Mouse (Mus musculus) midbrain, postnatal 0 days (tissue): ENCODE data around the gene Nmur2. TPM values are rescaled to one million over a fixed set of nuclear protein-coding genes. Genes with fewer than 3 reads are reported as not detected.
A peak's percentile ranks its signal among the peaks of the same experiment; 100 is the strongest.

Experiments used
- ATAC-seq: fragments of 200-750 bp; cut with Nextera tagmentation; 2 replicates; pipeline ENCODE4 v1.8.0; 2017; ENCODE audit warnings: moderate number of reproducible peaks, mild to moderate bottlenecking, moderate TSS enrichment, moderate library complexity; ENCODE audit not compliant: low FRiP score
- DNase-seq: peaks from one replicate; pipeline ENCODE4 v3.0.0-alpha.2; 2015; ENCODE audit warnings: low spot score
- H3K27ac ChIP-seq: fragments of 300-500 bp; sonication (generic); 2 replicates; pipeline ENCODE4 v1.5.1; 2014; ENCODE audit warnings: low read depth, mild to moderate bottlenecking, low read length, mixed read lengths
- H3K27me3 ChIP-seq: fragments of 300-500 bp; sonication (generic); 2 replicates; pipeline ENCODE4 v1.6.1; 2014; ENCODE audit warnings: low read length, control low read depth, mixed read lengths; ENCODE audit not compliant: insufficient read depth
- H3K36me3 ChIP-seq: fragments of 300-500 bp; sonication (generic); 2 replicates; pipeline ENCODE4 v1.6.1; 2014; ENCODE audit warnings: low read length, control low read depth, mixed read lengths; ENCODE audit not compliant: insufficient read depth
- H3K4me1 ChIP-seq: fragments of 300-500 bp; sonication (generic); 2 replicates; pipeline ENCODE4 v1.6.1; 2014; ENCODE audit warnings: mild to moderate bottlenecking, control low read depth, antibody characterized with exemption, low read length, mixed read lengths; ENCODE audit not compliant: insufficient read depth
- H3K4me2 ChIP-seq: fragments of 300-500 bp; sonication (generic); 2 replicates; pipeline ENCODE4 v1.6.1; 2014; ENCODE audit warnings: low read depth, mild to moderate bottlenecking, low read length, mixed read lengths; ENCODE audit not compliant: poor library complexity, severe bottlenecking
- H3K4me3 ChIP-seq: fragments of 300-500 bp; sonication (generic); 2 replicates; pipeline ENCODE4 v1.5.1; 2014; ENCODE audit warnings: low read depth, mild to moderate bottlenecking, low read length, moderate library complexity
- H3K9ac ChIP-seq: fragments of 300-500 bp; sonication (generic); replicated peaks from 2 replicates; pipeline ENCODE4 v1.6.1; 2014; ENCODE audit warnings: mild to moderate bottlenecking, low read length, moderate library complexity, mixed read lengths; ENCODE audit not compliant: poor library complexity, severe bottlenecking
- H3K9me3 ChIP-seq: fragments of 300-500 bp; sonication (generic); 2 replicates; pipeline ENCODE4 v1.6.1; 2016; ENCODE audit warnings: low read length, control low read depth
- CTCF ChIP-seq: IDR thresholded peaks from 2 replicates; pipeline ENCODE4 v1.5.1; 2016; ENCODE audit warnings: antibody characterized with exemption, mild to moderate bottlenecking
- WGBS: fragments of 180-500 bp; shearing (Covaris S2); extraction: QIAGEN DNeasy Blood & Tissue Kit; methylation state at CpG from one replicate; pipeline ENCODE4 v1.1.7; 2014; 5-methylcytosine and 5-hydroxymethylcytosine counted together
- polyA plus RNA-seq: library from polyadenylated mRNA; unstranded; fragments of >200 nt; fragmentation: Nextera tagmentation; extraction: Ambion mirVana; gene quantifications from 2 replicates; pipeline ENCODE4 v1.2.1, GENCODE M21; 2015
- total RNA-seq: library from RNA; depleted of rRNA; stranded (reverse); fragments of >200 nt; gene quantifications from 2 replicates; pipeline ENCODE4 v1.2.3, GENCODE M21; 2014

Nmur2 gene
- total and polyA plus RNA-seq, 2 experiments from 2014 or later = 0.22 to 0.57 TPM

DNA sequence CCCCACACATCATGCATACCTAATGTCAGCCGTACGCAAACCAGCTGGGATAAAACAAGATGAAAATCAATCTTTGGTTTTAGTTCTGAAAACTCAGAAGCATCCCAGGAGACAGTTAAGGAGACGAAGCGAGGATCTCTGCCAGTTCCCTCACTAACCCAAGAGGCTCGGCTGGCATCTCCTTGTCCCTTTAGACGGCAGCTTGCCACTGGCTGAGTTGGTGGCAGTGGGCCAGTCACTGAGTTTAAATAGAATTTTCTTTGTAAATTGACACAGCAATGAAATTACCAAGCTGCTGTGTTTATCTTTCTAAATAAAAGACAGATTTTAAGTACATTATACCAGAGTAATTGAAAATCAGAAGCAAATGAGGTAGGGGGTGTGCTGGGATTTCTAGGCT is 62.7 kb downstream of the Nmur2 start:
- DNase-seq = peak; percentile 40
- Histone ChIP-seq H3K4me1 (no peaks in the 10 kb centered on the region), H3K9me3 (no peaks in the 10 kb centered on the region), H3K4me2 (no peak overlapping the region), H3K9ac (no peak overlapping the region), H3K27me3 (no peaks in the 10 kb centered on the region), H3K4me3 (no peak overlapping the region), H3K27ac (no peak overlapping the region), H3K36me3 (no peaks in the 10 kb centered on the region)
- ATAC-seq = no peak
- 57% methylated on average over 6 of the region's 6 CpGs for WGBS
- TF ChIP-seq CTCF = no peak
